In genomic region chr8:109465056-109465455, GRCm38 (mm10) we compare ENCODE assay signal across 10 mouse cellular contexts. TPM values are rescaled to one million over a fixed set of nuclear protein-coding genes. Genes with fewer than 3 reads are reported as not detected.
DNase-seq lines count a peak whose midpoint lies in the region; ATAC-seq lines count a peak whose summit lies in the region.
"Had no signal": no experiment of that assay in that cellular context is flagged by ENCODE, and none has a peak within 500 bp of the region (broad histone marks: within the 10 kb centered on the region; RNA-seq: fewer than 3 reads in every experiment).

No protein-coding gene starts in this region.

- no peak; the same call in 1 of the 2 replicates for ATAC-seq in forebrain, embryonic 15.5 days (replicated peaks)
- peak; percentile 35; the same call in 1 of the 2 replicates for ATAC-seq in limb, embryonic 12.5 days (ENCODE audit: insufficient number of reproducible peaks, insufficient read depth, low FRiP score, low TSS enrichment, low read depth)
- ATAC-seq in neural tube, embryonic 13.5 days (ENCODE audit: low read depth), result no peak
- no peak for ATAC-seq in erythroid progenitor cell, adult 5-6 weeks (replicated peaks; ENCODE audit: low FRiP score, poor library complexity, severe bottlenecking)

- 0 out of 2 replicates have a peak, but pooled peaks cover 7% of the 10 kb centered on the region for H3K27me3 ChIP-seq in forebrain, embryonic 15.5 days
- H3K27me3 ChIP-seq in limb, embryonic 12.5 days, result 0 out of 2 replicates have a peak, but pooled peaks cover 3% of the 10 kb centered on the region
- no peaks in the 10 kb centered on the region for H3K27me3 ChIP-seq in neural tube, embryonic 13.5 days
- H3K27me3 ChIP-seq: liver, embryonic 15.5 days had no signal

- H3K4me2 ChIP-seq in forebrain, embryonic 15.5 days (replicated peaks), result peak overlapping the region; percentile 50
- peak overlapping the region; percentile 46 for H3K4me2 ChIP-seq in limb, embryonic 12.5 days
- 0 out of 2 replicates have a peak overlapping the region, but pooled peaks have one; percentile 51 for H3K4me2 ChIP-seq in neural tube, embryonic 13.5 days
- H3K4me2 ChIP-seq: liver, embryonic 15.5 days had no signal

- no peak overlapping the region; the same call in 1 of the 2 replicates for H3K9ac ChIP-seq in forebrain, embryonic 15.5 days (replicated peaks)
- H3K9ac ChIP-seq in limb, embryonic 12.5 days (replicated peaks), result no peak overlapping the region
- no peak overlapping the region for H3K9ac ChIP-seq in neural tube, embryonic 13.5 days
- H3K9ac ChIP-seq: liver, embryonic 15.5 days had no signal

- intact Hi-C loops in left cerebral cortex, postnatal 36 days (cut with DNase I), result loop anchor here (5.0 kb wide), 1 partner anchor 763 kb away; no protein-coding TSS in a partner anchor
- intact Hi-C loops in left cerebral cortex, postnatal 4 days (cut with DNase I), result no loop called here

- 55% methylated on average over 3 of the region's 3 CpGs for whole genome bisulfite sequencing in forebrain, embryonic 15.5 days
- 19% methylated on average over 3 of the region's 3 CpGs for WGBS in limb, embryonic 12.5 days
- whole genome bisulfite sequencing in neural tube, embryonic 13.5 days, result 63% methylated on average over 3 of the region's 3 CpGs

- no peak overlapping the region for H3K4me3 ChIP-seq in forebrain, embryonic 15.5 days
- no peak overlapping the region for H3K4me3 ChIP-seq in limb, embryonic 12.5 days (replicated peaks)
- H3K4me3 ChIP-seq in neural tube, embryonic 13.5 days, result no peak overlapping the region
- H3K4me3 ChIP-seq: liver, embryonic 15.5 days had no signal

- H3K4me1 ChIP-seq in forebrain, embryonic 15.5 days, result peaks cover 66% of the 10 kb centered on the region
- peaks cover 50% of the 10 kb centered on the region for H3K4me1 ChIP-seq in limb, embryonic 12.5 days (replicated peaks)
- peaks cover 75% of the 10 kb centered on the region for H3K4me1 ChIP-seq in neural tube, embryonic 13.5 days (replicated peaks)
- H3K4me1 ChIP-seq: liver, embryonic 15.5 days had no signal

- DNase-seq in left cerebral cortex, postnatal 36 days (ENCODE audit: low spot score in 2 of 2), result peak; percentile 22 to 33
- no peak for DNase-seq in left cerebral cortex, postnatal 4 days
- no peak for DNase-seq in kidney, postnatal 25 days
- no peak for DNase-seq in lung, postnatal 36 days

- peak overlapping the region; percentile 96 for H3K27ac ChIP-seq in forebrain, embryonic 15.5 days (replicated peaks)
- peak overlapping the region; percentile 72 for H3K27ac ChIP-seq in limb, embryonic 12.5 days
- peak overlapping the region; percentile 95 for H3K27ac ChIP-seq in neural tube, embryonic 13.5 days (replicated peaks)
- H3K27ac ChIP-seq: liver, embryonic 15.5 days had no signal

- H3K9me3 ChIP-seq in forebrain, embryonic 15.5 days, result no peaks in the 10 kb centered on the region
- H3K9me3 ChIP-seq in limb, embryonic 12.5 days, result no peaks in the 10 kb centered on the region
- H3K9me3 ChIP-seq in neural tube, embryonic 13.5 days, result no peaks in the 10 kb centered on the region
- H3K9me3 ChIP-seq: liver, embryonic 15.5 days had no signal

- no peaks in the 10 kb centered on the region for H3K36me3 ChIP-seq in forebrain, embryonic 15.5 days
- H3K36me3 ChIP-seq in limb, embryonic 12.5 days, result no peaks in the 10 kb centered on the region
- no peaks in the 10 kb centered on the region for H3K36me3 ChIP-seq in neural tube, embryonic 13.5 days
- H3K36me3 ChIP-seq: liver, embryonic 15.5 days had no signal

RNA-seq across cellular contexts. Expression of gene Pmfbp1, which starts 28.8 kb away (rescaled TPM):
- under 1 TPM; 0.27 to 0.29 TPM for total RNA-seq in left cerebral cortex, postnatal 36 days (2021)
- under 1 TPM in 1 of 2 experiments, not detected in 1; 0.12 TPM for total RNA-seq in left cerebral cortex, postnatal 4 days (2021)
- 0.11 and 0.29 TPM in 2 replicates for polyA plus RNA-seq in forebrain, embryonic 15.5 days (2015; fragmentation: Nextera tagmentation; extraction: Ambion mirVana)
- 0.14 and 0.15 TPM in 2 replicates for polyA plus RNA-seq in limb, embryonic 12.5 days (2016; fragmentation: Nextera tagmentation; extraction: Ambion mirVana)
- polyA plus RNA-seq in neural tube, embryonic 13.5 days (2015; fragmentation: Nextera tagmentation; extraction: Ambion mirVana), result 1.5 and 1.6 TPM in 2 replicates
- not detected in 2 replicates for total RNA-seq in erythroid progenitor cell, adult 5-6 weeks (2015; ENCODE audit: low replicate concordance)
- not detected in 2 replicates for total RNA-seq in erythroid progenitor cell, adult 5-6 weeks (2017; ENCODE audit: low replicate concordance)
- polyA plus RNA-seq: heart, postnatal 0 days; liver, embryonic 15.5 days had no signal

Comparison
In these comparisons a context has a peak if more than half of its experiments do, and no peak if none do; other contexts are left out.
1. DNase-seq: peak in left cerebral cortex, postnatal 36 days (2 of 2); none in left cerebral cortex, postnatal 4 days (single experiment), kidney, postnatal 25 days (0 of 2) and lung, postnatal 36 days (single experiment).
2. Peak in every context shown above with its lines, with median percentiles within 50 percentile points of each other: H3K27ac ChIP-seq and H3K4me2 ChIP-seq.